Mouse (Mus musculus) stomach, embryonic 15.5 days (tissue): ENCODE data around the gene Hspb1. TPM values are rescaled to one million over a fixed set of nuclear protein-coding genes. Genes with fewer than 3 reads are reported as not detected.

ENCODE experiments used
- ATAC-seq: fragments of 200-750 bp; cut with Nextera tagmentation; 2 replicates; pipeline ENCODE4 v1.8.0; 2017; ENCODE audit warnings: low read depth, moderate number of reproducible peaks, moderate TSS enrichment; ENCODE audit not compliant: insufficient read depth, low FRiP score
- H3K27ac ChIP-seq: fragments of 300-500 bp; sonication (generic); 2 replicates; pipeline ENCODE4 v1.5.1; 2015; ENCODE audit warnings: mild to moderate bottlenecking, inconsistent platforms
- H3K27me3 ChIP-seq: fragments of 300-500 bp; sonication (generic); replicated peaks from 2 replicates; pipeline ENCODE4 v1.6.1; 2015; ENCODE audit warnings: inconsistent platforms
- H3K36me3 ChIP-seq: fragments of 300-500 bp; sonication (generic); 2 replicates; pipeline ENCODE4 v1.6.1; 2015; ENCODE audit warnings: inconsistent platforms
- H3K4me1 ChIP-seq: fragments of 300-500 bp; sonication (generic); 2 replicates; pipeline ENCODE4 v1.6.1; 2015; ENCODE audit warnings: inconsistent platforms
- H3K4me2 ChIP-seq: fragments of 300-500 bp; sonication (generic); 2 replicates; pipeline ENCODE4 v1.6.1; 2015; ENCODE audit warnings: mild to moderate bottlenecking, inconsistent platforms
- H3K4me3 ChIP-seq: fragments of 300-500 bp; sonication (generic); replicated peaks from 2 replicates; pipeline ENCODE4 v1.5.1; 2015; ENCODE audit warnings: inconsistent platforms
- H3K9ac ChIP-seq: fragments of 300-500 bp; sonication (generic); 2 replicates; pipeline ENCODE4 v1.6.1; 2015; ENCODE audit warnings: inconsistent platforms
- H3K9me3 ChIP-seq: fragments of 300-500 bp; sonication (generic); 2 replicates; pipeline ENCODE4 v1.6.1; 2016; ENCODE audit warnings: inconsistent platforms
- WGBS: fragments of 180-500 bp; shearing (Covaris S2); methylation state at CpG from one replicate; pipeline ENCODE4 v1.1.7; 2015; 5-methylcytosine and 5-hydroxymethylcytosine counted together
- polyA plus RNA-seq: library from polyadenylated mRNA; unstranded; fragments of >200 nt; fragmentation: Nextera tagmentation; extraction: Ambion mirVana; gene quantifications from 2 replicates; pipeline ENCODE4 v1.2.1, GENCODE M21; 2015

Gene Hspb1
- polyA plus RNA-seq, 1 experiment from 2014 or later = 451 TPM

- H3K9me3 ChIP-seq = no peaks in the 10 kb centered on the region
- peaks cover 8% of the 10 kb centered on the region; the same call in 1 of the 2 replicates for H3K36me3 ChIP-seq
- H3K27me3 ChIP-seq = no peaks in the 10 kb centered on the region
- H3K27ac ChIP-seq = no peak overlapping the region; the same call in 1 of the 2 replicates
- WGBS = 58% methylated on average over 5 of the region's 5 CpGs
- no peak overlapping the region for H3K9ac ChIP-seq
- 0 out of 2 replicates have a peak, but pooled peaks cover 9% of the 10 kb centered on the region for H3K4me1 ChIP-seq
- no peak overlapping the region for H3K4me3 ChIP-seq
- H3K4me2 ChIP-seq = peak overlapping the region; percentile 60
- no peak for ATAC-seq
Observed at GRCm38 (mm10) chr5:135904259-135904658, 16.5 kb downstream of the Hspb1 start.

GRCm38 (mm10) chr5:135905320-135906225, 17.9 kb downstream of the Hspb1 start:
- Histone ChIP-seq H3K4me3 (no peak overlapping the region), H3K4me2 (no peak overlapping the region), H3K27ac (no peak overlapping the region), H3K27me3 (no peaks in the 10 kb centered on the region), H3K36me3 (peaks cover 20% of the 10 kb centered on the region), H3K9ac (no peak overlapping the region), H3K4me1 (0 out of 2 replicates have a peak, but pooled peaks cover 9% of the 10 kb centered on the region), H3K9me3 (no peaks in the 10 kb centered on the region)
- no peak for ATAC-seq
- WGBS = 56% methylated on average over 8 of the region's 8 CpGs

GRCm38 (mm10) chr5:135906846-135907245, 19.1 kb downstream of the Hspb1 start:
- Histone ChIP-seq H3K27me3 (no peaks in the 10 kb centered on the region), H3K9ac (no peak overlapping the region), H3K27ac (no peak overlapping the region), H3K4me1 (0 out of 2 replicates have a peak, but pooled peaks cover 9% of the 10 kb centered on the region), H3K4me3 (no peak overlapping the region), H3K9me3 (no peaks in the 10 kb centered on the region), H3K4me2 (no peak overlapping the region), H3K36me3 (peaks cover 31% of the 10 kb centered on the region)
- no peak for ATAC-seq
- 72% methylated on average over 4 of the region's 4 CpGs for WGBS

- H3K36me3 ChIP-seq = peaks cover 31% of the 10 kb centered on the region
Observed at GRCm38 (mm10) chr5:135907256-135907655, 19.5 kb downstream of the Hspb1 start.

GRCm38 (mm10) chr5:135908185-135908584, 20.5 kb downstream of the Hspb1 start:
- Histone ChIP-seq H3K9ac (no peak overlapping the region), H3K27ac (no peak overlapping the region), H3K4me3 (no peak overlapping the region), H3K9me3 (no peaks in the 10 kb centered on the region), H3K4me2 (no peak overlapping the region), H3K27me3 (no peaks in the 10 kb centered on the region), H3K36me3 (peaks cover 31% of the 10 kb centered on the region), H3K4me1 (0 out of 2 replicates have a peak, but pooled peaks cover 9% of the 10 kb centered on the region)
- no peak for ATAC-seq
- WGBS = 81% methylated on average over 12 of the region's 12 CpGs

More at GRCm38 (mm10) chr5:135907256-135907655, 19.5 kb downstream of the Hspb1 start:
- Histone ChIP-seq H3K4me1 (0 out of 2 replicates have a peak, but pooled peaks cover 9% of the 10 kb centered on the region), H3K4me3 (no peak overlapping the region), H3K9me3 (no peaks in the 10 kb centered on the region), H3K27ac (no peak overlapping the region), H3K27me3 (no peaks in the 10 kb centered on the region), H3K9ac (no peak overlapping the region), H3K4me2 (no peak overlapping the region)
- ATAC-seq = no peak
- 76% methylated on average over 13 of the region's 13 CpGs for whole genome bisulfite sequencing

GRCm38 (mm10) chr5:135908989-135909388, 21.3 kb downstream of the Hspb1 start:
- H3K4me2 ChIP-seq = no peak overlapping the region
- no peaks in the 10 kb centered on the region for H3K27me3 ChIP-seq
- WGBS = 89% methylated on average over 16 of the region's 16 CpGs
- no peak overlapping the region for H3K27ac ChIP-seq
- H3K9ac ChIP-seq = no peak overlapping the region
- 0 out of 2 replicates have a peak, but pooled peaks cover 5% of the 10 kb centered on the region for H3K4me1 ChIP-seq
- H3K9me3 ChIP-seq = no peaks in the 10 kb centered on the region
- H3K36me3 ChIP-seq = peaks cover 31% of the 10 kb centered on the region
- H3K4me3 ChIP-seq = no peak overlapping the region
- ATAC-seq = no peak

GRCm38 (mm10) chr5:135909646-135910045, 21.9 kb downstream of the Hspb1 start:
- peaks cover 31% of the 10 kb centered on the region for H3K36me3 ChIP-seq
- 86% methylated on average over 10 of the region's 10 CpGs for WGBS
- H3K27ac ChIP-seq = no peak overlapping the region

GRCm38 (mm10) chr5:135910813-135911212, 23.1 kb downstream of the Hspb1 start:
- H3K4me3 ChIP-seq = no peak overlapping the region
- H3K27ac ChIP-seq = no peak overlapping the region
- 88% methylated on average over 25 of the region's 25 CpGs for WGBS
- H3K27me3 ChIP-seq = no peaks in the 10 kb centered on the region
- H3K9me3 ChIP-seq = no peaks in the 10 kb centered on the region
- no peak overlapping the region for H3K4me2 ChIP-seq
- H3K4me1 ChIP-seq = no peaks in the 10 kb centered on the region
- peaks cover 35% of the 10 kb centered on the region for H3K36me3 ChIP-seq
- no peak for ATAC-seq
- no peak overlapping the region for H3K9ac ChIP-seq

More at GRCm38 (mm10) chr5:135909646-135910045, 21.9 kb downstream of the Hspb1 start:
- Histone ChIP-seq H3K9me3 (no peaks in the 10 kb centered on the region), H3K4me3 (no peak overlapping the region), H3K4me1 (no peaks in the 10 kb centered on the region), H3K4me2 (no peak overlapping the region), H3K27me3 (no peaks in the 10 kb centered on the region), H3K9ac (no peak overlapping the region)
- ATAC-seq = no peak

GRCm38 (mm10) chr5:135911633-135912220, 24.0 kb downstream of the Hspb1 start:
- no peak for ATAC-seq
- no peak overlapping the region for H3K4me3 ChIP-seq
- no peaks in the 10 kb centered on the region for H3K4me1 ChIP-seq
- H3K36me3 ChIP-seq = peaks cover 35% of the 10 kb centered on the region
- H3K9me3 ChIP-seq = no peaks in the 10 kb centered on the region
- no peaks in the 10 kb centered on the region for H3K27me3 ChIP-seq
- H3K27ac ChIP-seq = no peak overlapping the region
- no peak overlapping the region for H3K9ac ChIP-seq
- H3K4me2 ChIP-seq = no peak overlapping the region
- 88% methylated on average over 11 of the region's 11 CpGs for WGBS

- H3K27me3 ChIP-seq = no peaks in the 10 kb centered on the region
- H3K27ac ChIP-seq = no peak overlapping the region
- H3K9me3 ChIP-seq = no peaks in the 10 kb centered on the region
- ATAC-seq = no peak
- no peak overlapping the region for H3K4me2 ChIP-seq
- WGBS = 72% methylated on average over 5 of the region's 5 CpGs
- no peak overlapping the region for H3K4me3 ChIP-seq
- no peaks in the 10 kb centered on the region for H3K4me1 ChIP-seq
- peaks cover 31% of the 10 kb centered on the region for H3K36me3 ChIP-seq
- H3K9ac ChIP-seq = no peak overlapping the region
Observed at GRCm38 (mm10) chr5:135913201-135913600, 25.5 kb downstream of the Hspb1 start.

- Histone ChIP-seq H3K4me1 (no peaks in the 10 kb centered on the region), H3K4me2 (no peak overlapping the region), H3K27me3 (no peaks in the 10 kb centered on the region), H3K9me3 (no peaks in the 10 kb centered on the region), H3K9ac (no peak overlapping the region), H3K27ac (no peak overlapping the region), H3K4me3 (no peak overlapping the region), H3K36me3 (peaks cover 28% of the 10 kb centered on the region)
- no peak for ATAC-seq
- WGBS = 81% methylated on average over 6 of the region's 6 CpGs
Observed at GRCm38 (mm10) chr5:135914156-135914555, 26.4 kb downstream of the Hspb1 start.

- H3K4me1 ChIP-seq = no peaks in the 10 kb centered on the region
- no peak overlapping the region for H3K4me2 ChIP-seq
- 69% methylated on average over 6 of the region's 6 CpGs for WGBS
- H3K36me3 ChIP-seq = peaks cover 20% of the 10 kb centered on the region
- H3K27me3 ChIP-seq = no peaks in the 10 kb centered on the region
- no peaks in the 10 kb centered on the region for H3K9me3 ChIP-seq
- H3K9ac ChIP-seq = no peak overlapping the region
- H3K4me3 ChIP-seq = no peak overlapping the region
- H3K27ac ChIP-seq = no peak overlapping the region
- no peak for ATAC-seq
Observed at GRCm38 (mm10) chr5:135916051-135916565, 28.4 kb downstream of the Hspb1 start.
